Mouse (Mus musculus): ENCODE data around the gene Dok7. TPM values are rescaled to one million over a fixed set of nuclear protein-coding genes. Genes with fewer than 3 reads are reported as not detected.

The Dok7 gene
- polyA plus RNA-seq, 1 experiment from 2014 or later: 7.8 TPM

- peak overlapping the region; percentile 63 for H3K4me2 ChIP-seq (ENCODE audit: low read length)
- H3K9ac ChIP-seq (replicated peaks; ENCODE audit: low read depth, low read length): no peak overlapping the region
- no peak for ATAC-seq
- no peak overlapping the region for H3K27ac ChIP-seq (ENCODE audit: low read length)
- no peak overlapping the region; the same call in 1 of the 2 replicates for H3K4me3 ChIP-seq (replicated peaks; ENCODE audit: low read length)
- 93% methylated on average over 8 of the region's 8 CpGs for WGBS
- H3K27me3 ChIP-seq (replicated peaks; ENCODE audit: control insufficient read depth, insufficient read depth, low read length): no peaks in the 10 kb centered on the region
- peaks cover 23% of the 10 kb centered on the region for H3K36me3 ChIP-seq (ENCODE audit: control insufficient read depth, insufficient read depth)
- no peaks in the 10 kb centered on the region for H3K9me3 ChIP-seq (ENCODE audit: control insufficient read depth, low read length)
- peaks cover 25% of the 10 kb centered on the region for H3K4me1 ChIP-seq (replicated peaks; ENCODE audit: control insufficient read depth, insufficient read depth, low read length)
These were observed 46.5 kb downstream of the Dok7 start for GRCm38 (mm10) chr5:35103086-35103485.

GRCm38 (mm10) chr5:35103528-35103927 lies 47.0 kb downstream of the Dok7 start:
- no peak overlapping the region; the same call in none of the 2 replicates for H3K4me3 ChIP-seq (replicated peaks; ENCODE audit: low read length)

GRCm38 (mm10) chr5:35104183-35104959 lies 47.8 kb downstream of the Dok7 start:
- Histone ChIP-seq H3K36me3 (ENCODE audit: control insufficient read depth, insufficient read depth) (peaks cover 16% of the 10 kb centered on the region), H3K27me3 (replicated peaks; ENCODE audit: control insufficient read depth, insufficient read depth, low read length) (no peaks in the 10 kb centered on the region; the same call in 1 of the 2 replicates), H3K4me3 (replicated peaks; ENCODE audit: low read length) (peak overlapping the region; percentile 80), H3K27ac (ENCODE audit: low read length) (no peak overlapping the region), H3K4me1 (replicated peaks; ENCODE audit: control insufficient read depth, insufficient read depth, low read length) (peaks cover 25% of the 10 kb centered on the region), H3K9ac (replicated peaks; ENCODE audit: low read depth, low read length) (peak overlapping the region; percentile 89), H3K4me2 (ENCODE audit: low read length) (peak overlapping the region; percentile 63), H3K9me3 (ENCODE audit: control insufficient read depth, low read length) (no peaks in the 10 kb centered on the region)
- ATAC-seq: no peak
- WGBS: 63% methylated on average over 8 of the region's 8 CpGs

More at GRCm38 (mm10) chr5:35103528-35103927, 47.0 kb downstream of the Dok7 start:
- no peak for ATAC-seq
- WGBS: 95% methylated on average over 2 of the region's 2 CpGs
- H3K36me3 ChIP-seq (ENCODE audit: control insufficient read depth, insufficient read depth): peaks cover 19% of the 10 kb centered on the region
- H3K9ac ChIP-seq (replicated peaks; ENCODE audit: low read depth, low read length): no peak overlapping the region
- H3K4me1 ChIP-seq (replicated peaks; ENCODE audit: control insufficient read depth, insufficient read depth, low read length): peaks cover 25% of the 10 kb centered on the region
- no peak overlapping the region for H3K27ac ChIP-seq (ENCODE audit: low read length)
- no peaks in the 10 kb centered on the region; the same call in 1 of the 2 replicates for H3K27me3 ChIP-seq (replicated peaks; ENCODE audit: control insufficient read depth, insufficient read depth, low read length)
- no peaks in the 10 kb centered on the region for H3K9me3 ChIP-seq (ENCODE audit: control insufficient read depth, low read length)
- H3K4me2 ChIP-seq (ENCODE audit: low read length): peak overlapping the region; percentile 63

DNA sequence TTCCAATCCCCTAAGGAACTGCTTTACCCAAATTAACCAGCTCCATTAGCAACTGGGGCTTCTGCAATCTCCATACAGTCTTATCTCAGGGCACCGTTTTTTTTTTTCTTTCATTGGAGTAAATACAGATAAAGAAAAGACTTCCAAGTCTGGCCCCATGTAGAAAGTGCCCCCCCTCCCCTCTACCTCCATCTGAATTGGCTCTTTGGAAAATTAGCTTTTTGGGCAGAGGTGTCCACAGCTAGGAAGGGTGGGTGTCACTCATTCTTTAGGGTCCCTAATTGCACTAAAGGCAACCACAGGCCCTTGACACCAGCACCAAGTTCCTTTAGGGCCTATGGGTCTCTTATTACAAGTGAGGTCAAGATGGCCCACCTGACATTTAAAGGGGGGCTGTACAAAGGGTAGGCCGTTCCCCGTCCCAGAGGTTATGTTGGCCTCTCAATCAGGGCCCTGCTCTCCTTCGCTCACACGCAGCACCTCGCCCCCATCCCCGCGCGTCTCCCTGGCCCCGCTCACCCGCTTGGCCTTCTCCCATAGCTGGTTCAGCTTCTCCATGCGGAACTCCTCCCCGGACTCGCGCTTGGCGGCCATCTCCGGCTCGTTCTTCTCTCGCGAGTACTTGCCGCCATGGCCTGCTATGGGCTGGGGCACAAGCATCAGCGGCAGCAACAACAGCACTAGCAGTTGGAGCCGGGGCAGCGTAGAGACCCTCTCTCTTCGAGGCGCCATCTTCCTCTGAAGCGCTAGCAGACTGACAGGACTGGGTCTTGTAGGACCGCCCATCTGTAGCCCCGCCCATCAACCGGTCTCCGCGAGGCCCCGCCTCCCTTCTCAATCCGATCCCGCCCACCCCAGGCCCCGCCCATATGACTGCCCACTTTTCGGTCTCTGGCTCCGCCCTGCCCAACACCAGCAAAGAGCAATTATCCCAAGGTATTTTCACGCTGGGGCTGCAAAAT lies 48.7 kb downstream of the Dok7 start, which contains the start of gene Lrpap1:
Gene Lrpap1 (minus strand): TSS at position 807 of the 962 bp plus-strand sequence.
- peaks cover 16% of the 10 kb centered on the region for H3K36me3 ChIP-seq (ENCODE audit: control insufficient read depth, insufficient read depth)
- H3K4me3 ChIP-seq (replicated peaks; ENCODE audit: low read length): peak within 1 kb of the TSS; percentile 80
- peak within 1 kb of the TSS; percentile 89 for H3K9ac ChIP-seq (replicated peaks; ENCODE audit: low read depth, low read length)
- H3K4me2 ChIP-seq (ENCODE audit: low read length): peak within 1 kb of the TSS; percentile 63
- H3K27me3 ChIP-seq (replicated peaks; ENCODE audit: control insufficient read depth, insufficient read depth, low read length): no peaks in the 10 kb centered on the region; the same call in 1 of the 2 replicates
- peak within 1 kb of the TSS; percentile 73 for H3K27ac ChIP-seq (ENCODE audit: low read length)
- peaks cover 25% of the 10 kb centered on the region for H3K4me1 ChIP-seq (replicated peaks; ENCODE audit: control insufficient read depth, insufficient read depth, low read length)
- no peaks in the 10 kb centered on the region for H3K9me3 ChIP-seq (ENCODE audit: control insufficient read depth, low read length)
- ATAC-seq: peak; percentile 96
- WGBS: under 1% methylated on average over 37 of the region's 39 CpGs

- Histone ChIP-seq H3K9me3 (ENCODE audit: control insufficient read depth, low read length) (no peaks in the 10 kb centered on the region), H3K27ac (ENCODE audit: low read length) (peak overlapping the region; percentile 71), H3K36me3 (ENCODE audit: control insufficient read depth, insufficient read depth) (peaks cover 10% of the 10 kb centered on the region), H3K27me3 (replicated peaks; ENCODE audit: control insufficient read depth, insufficient read depth, low read length) (no peaks in the 10 kb centered on the region; the same call in 1 of the 2 replicates), H3K9ac (replicated peaks; ENCODE audit: low read depth, low read length) (peak overlapping the region; percentile 40), H3K4me2 (ENCODE audit: low read length) (peak overlapping the region; percentile 63), H3K4me1 (replicated peaks; ENCODE audit: control insufficient read depth, insufficient read depth, low read length) (peaks cover 25% of the 10 kb centered on the region), H3K4me3 (replicated peaks; ENCODE audit: low read length) (peak overlapping the region; percentile 80)
- ATAC-seq: no peak; the same call in 1 of the 2 replicates
- WGBS: 3% methylated on average over 11 of the region's 11 CpGs
These were observed 49.3 kb downstream of the Dok7 start for GRCm38 (mm10) chr5:35105922-35106298.

DNA sequence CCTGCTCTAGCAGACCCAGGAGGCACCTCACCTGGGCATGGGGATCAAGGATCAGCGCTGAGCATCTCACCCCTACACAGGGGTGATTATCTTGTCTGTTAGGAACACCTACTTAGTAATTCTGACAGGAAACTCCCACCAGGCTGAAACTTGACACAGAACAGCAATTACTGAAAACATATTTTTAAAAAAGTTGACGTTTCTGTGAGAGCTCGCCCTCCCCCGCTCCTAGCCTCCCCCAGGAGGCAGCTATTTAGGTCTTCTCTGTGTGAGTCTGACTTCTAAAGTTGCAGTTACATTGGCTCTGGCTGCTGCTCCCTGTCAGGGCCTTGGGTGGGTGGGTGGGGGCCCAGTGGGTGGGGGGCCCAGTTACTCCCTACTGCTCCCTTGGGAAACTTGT lies 55.9 kb downstream of the Dok7 start:
- peaks cover 3% of the 10 kb centered on the region; the same call in 1 of the 2 replicates for H3K4me1 ChIP-seq (replicated peaks; ENCODE audit: control insufficient read depth, insufficient read depth, low read length)
- H3K9me3 ChIP-seq (ENCODE audit: control insufficient read depth, low read length): no peaks in the 10 kb centered on the region
- WGBS: 58% methylated on average over 4 of the region's 4 CpGs

DNA sequence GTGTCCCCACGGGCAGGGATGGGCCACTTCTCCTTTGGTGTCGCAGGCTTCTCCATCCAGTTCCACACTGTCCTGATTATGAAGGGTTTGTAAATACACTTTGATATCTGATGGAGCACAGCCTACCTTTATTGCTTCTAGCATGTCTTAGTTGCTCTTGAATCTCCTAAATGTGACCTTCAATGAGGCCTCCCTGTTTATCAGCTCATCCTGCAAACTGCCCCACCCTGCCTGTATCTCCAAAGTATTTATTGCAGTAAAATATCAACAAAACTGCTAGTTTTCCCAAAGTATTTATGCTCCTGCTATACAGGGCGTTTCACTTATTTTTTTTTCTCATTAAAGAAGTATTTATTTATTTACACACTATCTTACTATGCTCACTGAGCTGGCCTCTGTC lies 59.4 kb downstream of the Dok7 start:
- Histone ChIP-seq H3K27me3 (replicated peaks; ENCODE audit: control insufficient read depth, insufficient read depth, low read length) (no peaks in the 10 kb centered on the region), H3K27ac (ENCODE audit: low read length) (no peak overlapping the region), H3K9ac (replicated peaks; ENCODE audit: low read depth, low read length) (no peak overlapping the region), H3K4me3 (replicated peaks; ENCODE audit: low read length) (no peak overlapping the region), H3K9me3 (ENCODE audit: control insufficient read depth, low read length) (no peaks in the 10 kb centered on the region), H3K4me1 (replicated peaks; ENCODE audit: control insufficient read depth, insufficient read depth, low read length) (peaks cover 13% of the 10 kb centered on the region), H3K36me3 (ENCODE audit: control insufficient read depth, insufficient read depth) (no peaks in the 10 kb centered on the region), H3K4me2 (ENCODE audit: low read length) (no peak overlapping the region)
- WGBS: 79% methylated on average over 3 of the region's 3 CpGs
- no peak for ATAC-seq

More for the DNA sequence above, 55.9 kb downstream of the Dok7 start:
- Histone ChIP-seq H3K36me3 (ENCODE audit: control insufficient read depth, insufficient read depth) (no peaks in the 10 kb centered on the region), H3K27ac (ENCODE audit: low read length) (no peak overlapping the region), H3K27me3 (replicated peaks; ENCODE audit: control insufficient read depth, insufficient read depth, low read length) (no peaks in the 10 kb centered on the region; the same call in 1 of the 2 replicates), H3K4me2 (ENCODE audit: low read length) (no peak overlapping the region), H3K9ac (replicated peaks; ENCODE audit: low read depth, low read length) (no peak overlapping the region), H3K4me3 (replicated peaks; ENCODE audit: low read length) (no peak overlapping the region)
- ATAC-seq: no peak

GRCm38 (mm10) chr5:35117633-35118032 lies 61.1 kb downstream of the Dok7 start:
- no peak overlapping the region for H3K4me2 ChIP-seq (ENCODE audit: low read length)
- H3K9ac ChIP-seq (replicated peaks; ENCODE audit: low read depth, low read length): no peak overlapping the region
- H3K36me3 ChIP-seq (ENCODE audit: control insufficient read depth, insufficient read depth): no peaks in the 10 kb centered on the region
- no peak overlapping the region for H3K4me3 ChIP-seq (replicated peaks; ENCODE audit: low read length)
- H3K9me3 ChIP-seq (ENCODE audit: control insufficient read depth, low read length): no peaks in the 10 kb centered on the region
- no peaks in the 10 kb centered on the region for H3K27me3 ChIP-seq (replicated peaks; ENCODE audit: control insufficient read depth, insufficient read depth, low read length)
- 63% methylated on average over 3 of the region's 3 CpGs for WGBS
- no peak overlapping the region for H3K27ac ChIP-seq (ENCODE audit: low read length)
- no peak for ATAC-seq
- peaks cover 13% of the 10 kb centered on the region for H3K4me1 ChIP-seq (replicated peaks; ENCODE audit: control insufficient read depth, insufficient read depth, low read length)

DNA sequence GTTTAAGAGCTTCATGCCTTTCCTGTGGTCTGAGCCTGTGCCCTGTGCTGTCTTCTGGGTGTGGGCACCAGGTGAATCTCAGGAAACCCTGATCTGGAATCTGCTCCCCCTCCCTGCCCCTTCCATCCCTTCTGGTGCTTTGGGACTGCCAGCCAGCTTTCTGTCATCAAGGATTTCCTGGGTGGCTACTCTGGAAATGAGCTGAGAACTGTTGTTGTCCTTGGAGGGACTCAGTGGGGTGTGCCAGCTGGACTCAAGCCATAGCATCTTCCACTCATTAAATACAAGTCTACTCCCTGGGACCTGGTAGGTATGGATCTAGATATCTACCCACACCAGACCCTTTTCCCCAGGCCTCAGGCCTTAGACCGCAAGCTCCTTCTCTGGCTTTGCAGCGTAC lies 61.9 kb downstream of the Dok7 start:
- no peak overlapping the region for H3K27ac ChIP-seq (ENCODE audit: low read length)
- ATAC-seq: peak; percentile 47
- H3K9me3 ChIP-seq (ENCODE audit: control insufficient read depth, low read length): no peaks in the 10 kb centered on the region
- H3K9ac ChIP-seq (replicated peaks; ENCODE audit: low read depth, low read length): no peak overlapping the region
- no peak overlapping the region for H3K4me3 ChIP-seq (replicated peaks; ENCODE audit: low read length)
- WGBS: 82% methylated on average over 2 of the region's 2 CpGs
- H3K27me3 ChIP-seq (replicated peaks; ENCODE audit: control insufficient read depth, insufficient read depth, low read length): no peaks in the 10 kb centered on the region
- peaks cover 13% of the 10 kb centered on the region for H3K4me1 ChIP-seq (replicated peaks; ENCODE audit: control insufficient read depth, insufficient read depth, low read length)
- no peak overlapping the region for H3K4me2 ChIP-seq (ENCODE audit: low read length)
- no peaks in the 10 kb centered on the region for H3K36me3 ChIP-seq (ENCODE audit: control insufficient read depth, insufficient read depth)

Data from forebrain, embryonic 16.5 days (tissue).